Mouse (Mus musculus) liver, embryonic 14.5 days (tissue): ENCODE measurements around the gene Adrm1. TPM values are rescaled to one million over a fixed set of nuclear protein-coding genes. Genes with fewer than 3 reads are reported as not detected.

Experiments
- ATAC-seq: fragments of 200-750 bp; cut with Nextera tagmentation; 2 replicates; pipeline ENCODE4 v1.8.0; 2017; ENCODE audit warnings: moderate number of reproducible peaks, mild to moderate bottlenecking, moderate library complexity; ENCODE audit not compliant: insufficient read depth
- DNase-seq, 3 experiments: peaks; one replicate each; pipeline ENCODE4 v3.0.0-alpha.2; 2012 to 2013; ENCODE audit warnings: low read depth in 3 of 3, low spot score in 3 of 3
- H3K27ac ChIP-seq: fragments of 300-500 bp; sonication (generic); 2 replicates; pipeline ENCODE4 v1.5.1; 2014; ENCODE audit warnings: moderate library complexity, mild to moderate bottlenecking, control low read depth, inconsistent platforms
- H3K27me3 ChIP-seq: fragments of 300-500 bp; sonication (generic); 2 replicates; pipeline ENCODE4 v1.6.1; 2014; ENCODE audit warnings: mild to moderate bottlenecking, low read length, moderate library complexity; ENCODE audit not compliant: control insufficient read depth, insufficient read depth
- H3K36me3 ChIP-seq: fragments of 300-500 bp; sonication (generic); replicated peaks from 2 replicates; pipeline ENCODE4 v1.6.1; 2014; ENCODE audit warnings: low read depth; ENCODE audit not compliant: control insufficient read depth, insufficient read depth
- H3K4me1 ChIP-seq, 2 experiments: fragments of 200-500 bp in 1 of 2; fragments of 300-500 bp in 1 of 2; sonication (generic) in 1 of 2; replicated peaks; 2 replicates each; pipeline ENCODE4 v1.6.1; 2012 to 2014; ENCODE audit warnings: antibody characterized with exemption in 1 of 2, inconsistent platforms in 1 of 2, low read length in 1 of 2; ENCODE audit not compliant: control insufficient read depth in 2 of 2, insufficient read depth in 2 of 2
- H3K4me2 ChIP-seq: fragments of 300-500 bp; sonication (generic); 2 replicates; pipeline ENCODE4 v1.6.1; 2014; ENCODE audit warnings: low read depth, mild to moderate bottlenecking, control low read depth, moderate library complexity
- H3K4me3 ChIP-seq, 2 experiments: fragments of 200-500 bp in 1 of 2; fragments of 300-500 bp in 1 of 2; sonication (generic) in 1 of 2; 2 replicates each; pipeline ENCODE4 v1.5.1; 2012 to 2014; ENCODE audit warnings: low read depth in 2 of 2, low read length in 2 of 2, mild to moderate bottlenecking in 2 of 2, control low read depth in 1 of 2, inconsistent platforms in 1 of 2, moderate library complexity in 1 of 2; ENCODE audit not compliant: insufficient read depth in 1 of 2
- H3K9ac ChIP-seq: fragments of 300-500 bp; sonication (generic); replicated peaks from 2 replicates; pipeline ENCODE4 v1.6.1; 2014; ENCODE audit warnings: mild to moderate bottlenecking, control low read depth, moderate library complexity
- H3K9me3 ChIP-seq: fragments of 300-500 bp; sonication (generic); 2 replicates; pipeline ENCODE4 v1.6.1; 2016; ENCODE audit warnings: low read length, mixed read lengths; ENCODE audit not compliant: control insufficient read depth
- CTCF ChIP-seq: IDR thresholded peaks from 2 replicates; pipeline ENCODE4 v1.5.1; 2016; ENCODE audit warnings: antibody characterized with exemption, low read depth, control low read depth
- EP300 ChIP-seq: IDR thresholded peaks from 2 replicates; pipeline ENCODE4 v1.6.1; 2016; ENCODE audit warnings: antibody characterized with exemption, low read depth
- WGBS: fragments of 180-500 bp; shearing (Covaris S2); extraction: QIAGEN DNeasy Blood & Tissue Kit; methylation state at CpG from one replicate; pipeline ENCODE4 v1.1.7; 2014; ENCODE audit not compliant: insufficient replicate concordance; 5-methylcytosine and 5-hydroxymethylcytosine counted together
- polyA plus RNA-seq, 2 experiments: library from polyadenylated mRNA; depleted of rRNA in 1 of 2; stranded (reverse) in 1 of 2; unstranded in 1 of 2; fragments of >200 nt; fragmentation: Nextera tagmentation in 1 of 2; extraction: Ambion mirVana in 1 of 2; gene quantifications; 2 replicates each; pipeline versions ENCODE4 v1.2.1 to v1.2.3; 2012 to 2014

Gene Adrm1
- polyA plus RNA-seq, 2 experiments = 51.7 to 77.8 TPM

DNA sequence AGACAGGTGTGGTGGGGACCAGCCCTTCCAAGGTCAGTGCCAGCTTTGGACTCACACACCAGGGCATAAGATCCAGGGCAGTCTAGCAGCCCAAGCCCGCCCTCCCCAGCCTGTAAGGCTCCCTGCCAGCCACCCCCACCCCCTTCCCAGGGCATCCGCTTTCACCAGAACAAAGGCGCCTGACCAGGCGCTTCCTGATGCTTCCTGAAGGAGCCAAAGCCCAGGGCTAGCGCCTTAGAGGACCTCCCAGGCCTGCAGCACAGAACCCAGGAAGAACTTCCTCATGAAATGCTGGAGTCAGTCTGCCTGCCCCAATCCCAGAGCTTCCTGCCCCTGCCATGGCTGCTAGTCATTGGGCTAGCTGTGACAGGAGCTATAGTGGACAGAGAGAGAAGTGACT lies 47.4 kb downstream of the Adrm1 start:
- H3K4me2 ChIP-seq = no peak overlapping the region
- no peak overlapping the region for H3K27ac ChIP-seq
- DNase-seq (no peak), ATAC-seq (no peak)
- H3K9ac ChIP-seq = no peak overlapping the region
- no peaks in the 10 kb centered on the region for H3K4me1 ChIP-seq
- WGBS = 62% methylated on average over 5 of the region's 5 CpGs
- peaks cover 1% of the 10 kb centered on the region; the same call in 1 of the 2 replicates for H3K27me3 ChIP-seq
- TF ChIP-seq CTCF = no peak
- TF ChIP-seq EP300 = no peak
- no peak overlapping the region for H3K4me3 ChIP-seq
- no peaks in the 10 kb centered on the region for H3K36me3 ChIP-seq
- no peaks in the 10 kb centered on the region for H3K9me3 ChIP-seq

DNA sequence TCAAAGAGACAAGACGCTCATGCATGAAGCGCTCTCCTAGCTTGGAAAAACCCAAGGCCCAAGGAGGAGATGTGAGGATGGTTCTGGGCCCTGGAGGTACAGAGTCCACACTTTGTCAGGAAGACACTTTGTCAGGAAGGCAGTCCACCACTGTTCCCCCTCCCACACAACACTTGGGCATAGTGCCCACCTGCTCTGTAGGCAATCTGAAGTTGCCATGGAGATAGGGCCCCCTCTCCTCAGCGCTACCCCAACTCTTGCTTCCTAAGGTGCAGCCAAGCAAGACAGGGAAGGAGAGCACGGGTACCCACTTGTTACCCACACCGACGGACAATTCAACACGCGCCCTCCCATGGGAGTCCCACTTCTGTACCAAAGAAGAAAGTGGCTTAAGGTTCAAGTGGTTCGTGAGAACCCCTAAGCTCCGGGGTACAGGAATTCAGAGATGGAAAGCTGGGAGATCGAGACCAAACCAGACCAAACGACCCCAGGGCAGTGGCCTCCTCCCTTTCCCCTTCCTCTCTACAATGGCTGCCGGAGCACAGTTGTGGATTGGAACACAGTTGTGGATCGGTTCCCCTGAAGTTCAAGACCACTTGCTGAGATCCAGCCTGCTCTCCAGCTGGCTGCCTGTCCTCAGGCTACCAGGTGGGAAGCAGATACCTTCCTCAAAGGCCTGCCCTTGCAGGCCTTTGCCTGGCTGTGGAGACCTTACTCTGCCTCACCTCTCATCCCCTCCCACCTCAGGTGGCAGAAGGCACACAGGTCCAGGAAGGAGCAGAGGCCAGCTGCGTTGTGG lies 48.1 kb downstream of the Adrm1 start:
- 71% methylated on average over 15 of the region's 15 CpGs for WGBS
- H3K9me3 ChIP-seq = no peaks in the 10 kb centered on the region
- ATAC-seq (no peak), DNase-seq (no peak)
- H3K27ac ChIP-seq = no peak overlapping the region
- H3K4me3 ChIP-seq = no peak overlapping the region
- H3K4me1 ChIP-seq = no peaks in the 10 kb centered on the region
- H3K27me3 ChIP-seq = peaks cover 8% of the 10 kb centered on the region
- H3K36me3 ChIP-seq = no peaks in the 10 kb centered on the region
- no peak overlapping the region for H3K4me2 ChIP-seq
- H3K9ac ChIP-seq = no peak overlapping the region
- TF ChIP-seq CTCF = no peak

DNA sequence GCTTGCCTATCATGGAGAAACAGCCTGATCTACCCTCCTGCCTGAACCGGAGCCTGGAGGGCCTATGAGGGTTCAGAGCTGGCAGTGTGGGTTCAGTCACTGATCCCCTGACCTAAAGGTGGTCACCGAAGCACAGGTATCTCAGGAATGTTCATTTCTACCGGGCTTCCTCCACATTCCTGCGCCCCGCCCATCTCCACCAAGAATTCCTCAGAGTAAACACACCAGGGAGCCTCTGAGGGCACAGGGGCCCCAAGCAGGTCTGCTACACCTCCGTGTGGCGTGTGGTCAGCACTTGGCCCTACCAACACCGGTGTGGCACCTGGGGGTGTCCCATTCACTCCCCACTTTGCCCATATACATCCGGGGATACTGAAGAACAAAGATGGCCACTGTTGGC lies 48.9 kb downstream of the Adrm1 start:
- no peaks in the 10 kb centered on the region for H3K9me3 ChIP-seq
- TF ChIP-seq EP300 (no peak), CTCF (no peak)
- no peaks in the 10 kb centered on the region for H3K4me1 ChIP-seq
- no peak for ATAC-seq
- peaks cover 16% of the 10 kb centered on the region for H3K27me3 ChIP-seq
- no peak overlapping the region for H3K9ac ChIP-seq
- no peak for DNase-seq
- H3K4me2 ChIP-seq = no peak overlapping the region
- no peak overlapping the region for H3K4me3 ChIP-seq
- no peak overlapping the region for H3K27ac ChIP-seq
- 57% methylated on average over 9 of the region's 9 CpGs for WGBS
- H3K36me3 ChIP-seq = no peaks in the 10 kb centered on the region

DNA sequence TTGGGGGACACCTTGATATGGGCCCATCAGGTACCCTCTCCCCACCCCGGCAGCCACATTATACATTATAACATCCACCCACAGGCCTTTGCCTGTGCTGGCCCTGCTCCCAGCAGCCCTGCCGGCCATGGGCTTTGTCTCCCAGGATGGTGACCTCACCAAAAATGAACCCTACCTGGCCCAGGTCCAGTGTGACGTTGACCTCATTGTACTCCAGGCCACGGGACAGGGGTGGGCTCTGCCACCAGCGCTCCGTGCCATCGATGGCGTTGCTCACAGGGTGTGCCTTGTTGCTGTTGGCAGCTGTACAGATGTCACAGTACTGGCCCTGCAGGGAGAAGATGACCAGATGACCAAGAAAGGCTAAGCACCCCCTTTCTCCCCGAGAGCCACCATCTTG lies 49.8 kb downstream of the Adrm1 start:
- H3K27me3 ChIP-seq = peaks cover 25% of the 10 kb centered on the region
- H3K4me3 ChIP-seq = no peak overlapping the region
- ATAC-seq (no peak), DNase-seq (no peak)
- no peak overlapping the region for H3K9ac ChIP-seq
- H3K36me3 ChIP-seq = no peaks in the 10 kb centered on the region
- no peak for TF ChIP-seq EP300
- TF ChIP-seq CTCF = no peak
- H3K4me1 ChIP-seq = no peaks in the 10 kb centered on the region
- WGBS = 71% methylated on average over 9 of the region's 9 CpGs
- H3K9me3 ChIP-seq = no peaks in the 10 kb centered on the region
- no peak overlapping the region for H3K4me2 ChIP-seq
- no peak overlapping the region for H3K27ac ChIP-seq

DNA sequence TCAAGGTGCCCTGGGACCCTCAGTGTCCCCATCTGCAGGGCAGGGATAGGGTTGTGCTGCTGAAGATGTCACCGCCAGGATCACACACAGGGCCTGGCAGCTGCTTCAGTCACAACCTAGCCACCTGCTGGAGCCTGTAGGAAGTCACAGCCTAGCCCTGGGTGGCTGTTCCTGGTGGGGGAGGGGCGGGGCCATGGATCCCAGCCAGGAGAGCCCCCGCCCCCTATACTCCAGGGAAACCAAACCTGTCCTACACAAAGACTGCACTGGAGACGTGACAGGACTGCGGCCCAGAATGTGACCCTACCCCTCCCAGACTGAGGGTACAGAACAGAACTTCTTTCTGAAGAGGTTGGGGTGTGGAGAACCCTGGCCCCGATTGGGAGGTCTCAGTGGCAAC lies 51.0 kb downstream of the Adrm1 start:
- no peak overlapping the region for H3K9ac ChIP-seq
- DNase-seq (no peak), ATAC-seq (no peak)
- H3K4me1 ChIP-seq = no peaks in the 10 kb centered on the region; a peak in 1 of 4 replicates
- TF ChIP-seq EP300 (no peak), CTCF (peak; percentile 49)
- WGBS = 30% methylated on average over 6 of the region's 6 CpGs
- H3K27ac ChIP-seq = no peak overlapping the region
- H3K36me3 ChIP-seq = no peaks in the 10 kb centered on the region
- H3K27me3 ChIP-seq = peaks cover 37% of the 10 kb centered on the region
- H3K4me3 ChIP-seq = no peak overlapping the region
- H3K4me2 ChIP-seq = no peak overlapping the region
- no peaks in the 10 kb centered on the region for H3K9me3 ChIP-seq
